ENCODE assay signal across 10 mouse cellular contexts in genomic region chr12:103578148-103578547, GRCm38 (mm10). TPM values are rescaled to one million over a fixed set of nuclear protein-coding genes. Genes with fewer than 3 reads are reported as not detected.
"Had no signal": no experiment of that assay in that cellular context is flagged by ENCODE, and none has a peak within 500 bp of the region (broad histone marks: within the 10 kb centered on the region; RNA-seq: fewer than 3 reads in every experiment).

No protein-coding gene starts in this region.

RNA-seq across cellular contexts. Expression of gene Ppp4r4, which starts 46.1 kb away (rescaled TPM):
- polyA plus RNA-seq: erythroblast, embryonic 14.5 days had no signal

RNA-seq across cellular contexts. Expression of gene Serpina10, which starts 53.1 kb away (rescaled TPM):
- polyA plus RNA-seq: cerebellum, adult 2 months; embryonic facial prominence, embryonic 10.5 days; embryonic facial prominence, embryonic 12.5 days; embryonic facial prominence, embryonic 14.5 days; erythroblast, embryonic 14.5 days; forebrain, embryonic 10.5 days; forebrain, embryonic 11.5 days; forebrain, embryonic 12.5 days; forebrain, embryonic 13.5 days; gonadal fat pad, adult 2 months had no signal
